Mouse (Mus musculus): ENCODE results near the gene Ppfia1. TPM values are rescaled to one million over a fixed set of nuclear protein-coding genes. Genes with fewer than 3 reads are reported as not detected.

Gene Ppfia1
- 112 TPM for total RNA-seq (2023)

GRCm38 (mm10) chr7:144553237-144554122 is at the start of gene Ppfia1:
Gene Ppfia1, minus strand, starts transcription at chr7:144553729.

GRCm38 (mm10) chr7:144582284-144582980 is 28.9 kb upstream of the Ppfia1 start, which contains the start of gene Fadd:
Gene Fadd, minus strand, starts transcription at chr7:144582463.

GRCm38 (mm10) chr7:144470545-144471059 is 82.9 kb downstream of the Ppfia1 start, which contains the start of gene Cttn:
Gene Cttn, minus strand, starts transcription at chr7:144471009.

Other genes with a start within 250 kb of the Ppfia1 start
- 1.3 TPM for gene Cttn, start 82.7 kb downstream of the Ppfia1 start, total RNA-seq (2023)
- 5.2 TPM for gene Fadd, start 28.7 kb upstream of the Ppfia1 start, total RNA-seq (2023)
- 0.56 TPM for gene Ano1, start 198.2 kb upstream of the Ppfia1 start, total RNA-seq (2023)